Mouse (Mus musculus): ENCODE data around the gene Wwc1. TPM values are rescaled to one million over a fixed set of nuclear protein-coding genes. Genes with fewer than 3 reads are reported as not detected.

Gene Wwc1
- polyA plus RNA-seq, 1 experiment from 2014 or later = 17.4 TPM

DNA sequence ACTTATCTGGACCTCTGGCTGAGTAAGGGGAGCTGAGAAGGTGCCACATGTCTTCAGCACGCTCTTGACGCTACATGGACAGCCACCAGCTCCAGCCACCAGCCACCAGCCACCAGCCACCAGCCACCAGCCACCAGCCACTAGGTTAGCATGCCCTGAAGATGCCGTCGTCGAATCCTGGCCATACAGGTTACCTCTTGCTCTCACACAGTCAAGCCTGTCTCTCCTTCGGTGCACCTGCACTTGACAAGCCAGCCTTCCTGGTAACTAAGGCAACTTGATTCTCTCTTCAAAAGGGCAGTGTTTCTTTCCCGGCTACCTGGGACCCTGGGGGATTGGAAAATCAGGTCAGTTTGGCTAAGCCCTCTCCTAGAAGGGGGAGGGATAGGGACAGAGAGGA, 7.2 kb downstream of the Wwc1 start:
- no peak for TF ChIP-seq CTCF (IDR thresholded peaks at IDR 0.05; ENCODE audit: low read depth)
- peaks cover 4% of the 10 kb centered on the region; the same call in 1 of the 2 replicates for H3K27me3 ChIP-seq (ENCODE audit: insufficient read depth, low read length)
- DNase-seq = peak; percentile 35
- peak overlapping the region; percentile 59 for H3K27ac ChIP-seq (ENCODE audit: low read depth)
- WGBS = 29% methylated on average over 7 of the region's 7 CpGs
- 0 out of 2 replicates have a peak overlapping the region, but pooled peaks have one; percentile 7 for H3K4me2 ChIP-seq
- no peaks in the 10 kb centered on the region for H3K36me3 ChIP-seq (ENCODE audit: insufficient read depth)
- peaks cover 6% of the 10 kb centered on the region; the same call in 1 of the 2 replicates for H3K4me1 ChIP-seq (ENCODE audit: insufficient read depth)
- no peak overlapping the region for H3K4me3 ChIP-seq (ENCODE audit: low read depth, low read length)
- no peaks in the 10 kb centered on the region for H3K9me3 ChIP-seq (ENCODE audit: low read depth, low read length)
- peak; percentile 65; the same call in 1 of the 2 replicates for ATAC-seq (ENCODE audit: insufficient read depth)
- no peak overlapping the region for H3K9ac ChIP-seq

DNA sequence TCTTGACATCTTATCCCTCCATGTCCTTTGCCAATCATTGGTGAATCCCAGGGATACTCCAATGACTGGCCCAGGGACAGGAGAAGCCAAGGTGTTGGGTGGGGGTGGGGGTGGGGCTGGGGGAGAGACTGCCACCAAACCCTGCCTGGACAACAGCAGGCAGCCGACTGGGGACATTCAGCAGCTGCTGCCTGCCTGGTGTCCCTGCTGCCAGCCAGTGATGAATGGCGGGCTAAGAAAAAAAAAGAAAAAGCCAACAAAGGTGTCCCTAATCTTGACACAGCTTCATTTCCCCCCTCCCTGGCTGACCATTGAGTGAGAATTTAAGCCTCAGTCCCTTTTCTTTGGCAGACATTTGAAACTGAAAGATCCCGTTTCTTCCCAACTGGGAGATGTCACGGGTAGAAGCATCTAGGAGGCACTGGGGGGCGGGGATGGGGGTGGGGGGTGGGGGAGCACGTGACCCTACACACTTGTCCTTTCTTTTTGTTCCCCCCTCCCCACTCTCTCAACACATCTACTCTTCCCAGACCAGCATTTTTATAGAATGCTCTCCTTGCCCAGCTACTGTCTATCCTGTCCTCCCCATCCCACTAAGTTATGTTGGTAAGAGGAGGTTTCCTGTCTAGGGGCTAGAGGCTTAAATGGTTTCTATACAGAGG, 7.9 kb downstream of the Wwc1 start:
- H3K36me3 ChIP-seq (ENCODE audit: insufficient read depth) = no peaks in the 10 kb centered on the region
- no peak for TF ChIP-seq CTCF (IDR thresholded peaks at IDR 0.05; ENCODE audit: low read depth)
- H3K9me3 ChIP-seq (ENCODE audit: low read depth, low read length) = no peaks in the 10 kb centered on the region
- no peak overlapping the region for H3K9ac ChIP-seq
- DNase-seq (no peak), ATAC-seq (ENCODE audit: insufficient read depth) (no peak)
- H3K27ac ChIP-seq (ENCODE audit: low read depth) = no peak overlapping the region
- peaks cover 6% of the 10 kb centered on the region; the same call in 1 of the 2 replicates for H3K4me1 ChIP-seq (ENCODE audit: insufficient read depth)
- H3K4me2 ChIP-seq = no peak overlapping the region
- 14% methylated on average over 6 of the region's 6 CpGs for WGBS
- no peak overlapping the region for H3K4me3 ChIP-seq (ENCODE audit: low read depth, low read length)
- no peaks in the 10 kb centered on the region for H3K27me3 ChIP-seq (ENCODE audit: insufficient read depth, low read length)

DNA sequence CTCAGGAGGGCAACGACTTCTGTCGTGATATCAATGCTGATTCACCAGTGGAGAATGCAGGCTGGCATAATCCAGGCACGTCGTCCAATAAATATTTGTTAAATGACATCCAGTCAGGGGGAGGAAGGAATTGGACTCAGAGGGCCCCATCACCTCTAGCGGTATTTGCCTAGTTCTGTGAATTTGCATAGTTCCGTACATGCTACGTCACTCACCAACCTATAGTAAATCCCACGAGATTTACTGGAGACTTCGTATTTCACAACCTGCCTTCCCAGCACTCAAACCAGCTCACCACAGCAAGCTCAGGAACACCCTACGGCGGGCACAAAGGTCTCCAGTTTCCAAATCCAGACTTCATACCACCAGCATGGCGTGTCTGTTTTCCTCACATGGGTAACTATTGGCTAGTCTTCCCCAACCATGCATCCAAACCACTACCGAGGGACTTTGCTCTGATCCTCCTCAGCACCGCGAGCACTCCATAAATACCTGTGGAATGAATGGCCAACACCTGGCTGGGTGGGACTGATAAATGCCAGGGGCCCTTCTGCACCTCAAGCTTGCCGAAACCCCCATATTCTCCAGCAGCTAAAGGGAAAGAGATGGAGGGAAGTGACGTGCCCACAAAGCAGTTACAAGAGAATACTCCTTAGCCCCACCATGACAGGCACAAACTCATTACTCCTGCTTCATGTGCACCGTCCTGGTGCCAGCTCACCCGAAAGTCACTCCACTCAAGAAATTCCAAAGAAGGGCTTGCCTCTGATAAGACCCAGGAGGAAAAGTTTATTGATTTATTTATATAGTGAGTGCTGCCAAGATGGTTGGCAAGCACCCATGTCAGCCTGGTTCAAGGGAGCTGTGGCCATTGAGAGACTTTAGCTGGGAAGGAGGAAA, 9.3 kb downstream of the Wwc1 start:
- Histone ChIP-seq H3K27ac (ENCODE audit: low read depth) (peak overlapping the region; percentile 50), H3K4me3 (ENCODE audit: low read depth, low read length) (no peak overlapping the region), H3K4me2 (no peak overlapping the region), H3K9ac (no peak overlapping the region), H3K36me3 (ENCODE audit: insufficient read depth) (no peaks in the 10 kb centered on the region), H3K4me1 (ENCODE audit: insufficient read depth) (peaks cover 6% of the 10 kb centered on the region; the same call in 1 of the 2 replicates), H3K27me3 (ENCODE audit: insufficient read depth, low read length) (no peaks in the 10 kb centered on the region), H3K9me3 (ENCODE audit: low read depth, low read length) (no peaks in the 10 kb centered on the region)
- ATAC-seq (ENCODE audit: insufficient read depth) = peak; percentile 49; the same call in 1 of the 2 replicates
- WGBS = 72% methylated on average over 19 of the region's 19 CpGs
- no peak for TF ChIP-seq CTCF (IDR thresholded peaks at IDR 0.05; ENCODE audit: low read depth)
- peak; percentile 35 for DNase-seq

DNA sequence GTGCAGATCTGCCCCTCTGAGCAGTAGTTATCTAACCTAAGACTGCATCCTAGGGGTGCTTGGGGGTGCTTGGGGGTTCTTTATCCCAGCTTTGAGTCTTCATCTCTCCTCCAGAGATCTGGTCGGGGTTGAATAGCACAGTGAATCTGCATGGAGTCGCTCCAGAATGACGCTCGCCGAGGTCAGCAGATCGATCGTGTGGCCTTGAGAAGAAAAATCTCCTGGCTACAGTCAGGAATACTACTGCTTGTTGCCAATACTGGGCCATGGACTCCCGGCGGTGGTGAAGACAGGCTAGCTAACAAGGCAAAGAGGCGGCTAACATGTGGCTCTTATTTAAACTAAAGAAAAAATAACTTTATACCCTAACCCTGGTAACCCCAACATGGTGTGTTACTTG, 12.0 kb downstream of the Wwc1 start:
- no peaks in the 10 kb centered on the region for H3K27me3 ChIP-seq (ENCODE audit: insufficient read depth, low read length)
- no peak overlapping the region for H3K4me3 ChIP-seq (ENCODE audit: low read depth, low read length)
- H3K4me1 ChIP-seq (ENCODE audit: insufficient read depth) = peaks cover 6% of the 10 kb centered on the region; the same call in 1 of the 2 replicates
- no peak overlapping the region for H3K9ac ChIP-seq
- ATAC-seq (ENCODE audit: insufficient read depth) (no peak), DNase-seq (no peak)
- TF ChIP-seq CTCF (IDR thresholded peaks at IDR 0.05; ENCODE audit: low read depth) = no peak
- H3K4me2 ChIP-seq = no peak overlapping the region
- no peaks in the 10 kb centered on the region for H3K36me3 ChIP-seq (ENCODE audit: insufficient read depth)
- 92% methylated on average over 10 of the region's 10 CpGs for WGBS
- no peaks in the 10 kb centered on the region for H3K9me3 ChIP-seq (ENCODE audit: low read depth, low read length)
- H3K27ac ChIP-seq (ENCODE audit: low read depth) = no peak overlapping the region

DNA sequence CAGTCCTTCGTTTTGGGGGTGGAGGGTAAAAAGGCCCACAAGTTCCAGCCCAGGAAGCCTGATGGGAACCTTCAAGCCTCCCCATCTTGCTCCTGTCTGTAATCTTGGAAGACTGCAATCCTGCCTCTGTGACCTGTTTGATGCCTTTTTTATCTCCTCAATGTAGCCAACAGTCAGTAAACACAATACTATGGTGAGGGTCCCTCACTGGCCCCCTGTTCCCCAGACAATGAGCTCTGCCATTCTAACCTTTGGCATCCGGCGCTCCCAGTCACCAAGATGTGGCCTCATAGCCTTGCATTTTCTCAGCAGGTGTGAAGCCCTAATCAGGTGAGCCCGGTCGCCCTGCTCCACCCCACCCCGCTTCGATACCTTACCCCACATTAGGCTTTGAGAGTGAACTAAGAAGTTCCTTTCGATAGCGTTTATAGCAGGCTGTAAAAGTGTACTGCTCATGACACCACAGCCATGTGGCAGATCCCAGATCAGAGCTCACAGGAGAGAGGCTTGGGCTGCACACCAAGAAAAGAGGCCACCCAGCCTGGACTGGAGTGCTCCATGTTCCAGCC, 16.3 kb downstream of the Wwc1 start:
- WGBS = 73% methylated on average over 9 of the region's 9 CpGs
- no peaks in the 10 kb centered on the region for H3K36me3 ChIP-seq (ENCODE audit: insufficient read depth)
- TF ChIP-seq CTCF (IDR thresholded peaks at IDR 0.05; ENCODE audit: low read depth) = no peak
- no peaks in the 10 kb centered on the region for H3K27me3 ChIP-seq (ENCODE audit: insufficient read depth, low read length)
- H3K4me3 ChIP-seq (ENCODE audit: low read depth, low read length) = no peak overlapping the region
- H3K9me3 ChIP-seq (ENCODE audit: low read depth, low read length) = no peaks in the 10 kb centered on the region
- no peak overlapping the region for H3K4me2 ChIP-seq
- ATAC-seq (ENCODE audit: insufficient read depth) (no peak), DNase-seq (no peak)
- H3K4me1 ChIP-seq (ENCODE audit: insufficient read depth) = no peaks in the 10 kb centered on the region
- H3K27ac ChIP-seq (ENCODE audit: low read depth) = peak overlapping the region; percentile 38; the same call in 1 of the 2 replicates
- no peak overlapping the region for H3K9ac ChIP-seq

DNA sequence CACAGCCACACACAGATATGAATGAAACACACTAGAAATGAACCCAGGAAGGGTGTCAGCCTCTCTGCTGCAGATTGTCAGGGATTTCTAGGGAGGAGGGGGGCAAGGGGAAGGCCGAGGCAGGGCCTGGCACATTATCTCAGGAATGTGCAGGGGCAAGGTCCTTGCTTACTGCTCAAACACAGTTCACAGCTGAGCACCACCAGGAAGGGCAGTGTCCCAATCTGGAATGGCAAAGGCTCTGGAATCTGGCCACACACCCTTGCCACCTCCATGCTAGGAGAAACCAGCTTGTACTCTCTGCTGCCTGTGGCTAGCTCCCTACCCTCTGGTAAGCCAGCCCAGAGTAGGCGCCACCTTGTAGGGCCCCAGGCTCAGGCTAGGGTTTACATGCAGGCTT, 16.8 kb downstream of the Wwc1 start:
- Histone ChIP-seq H3K4me1 (ENCODE audit: insufficient read depth) (no peaks in the 10 kb centered on the region), H3K9ac (no peak overlapping the region), H3K27ac (ENCODE audit: low read depth) (peak overlapping the region; percentile 38; the same call in 1 of the 2 replicates), H3K4me2 (no peak overlapping the region), H3K9me3 (ENCODE audit: low read depth, low read length) (no peaks in the 10 kb centered on the region), H3K36me3 (ENCODE audit: insufficient read depth) (no peaks in the 10 kb centered on the region), H3K27me3 (ENCODE audit: insufficient read depth, low read length) (no peaks in the 10 kb centered on the region), H3K4me3 (ENCODE audit: low read depth, low read length) (no peak overlapping the region)
- ATAC-seq (ENCODE audit: insufficient read depth) = peak; percentile 52; the same call in 1 of the 2 replicates
- WGBS = 46% methylated on average over 2 of the region's 2 CpGs
- no peak for TF ChIP-seq CTCF (IDR thresholded peaks at IDR 0.05; ENCODE audit: low read depth)
- DNase-seq = no peak

DNA sequence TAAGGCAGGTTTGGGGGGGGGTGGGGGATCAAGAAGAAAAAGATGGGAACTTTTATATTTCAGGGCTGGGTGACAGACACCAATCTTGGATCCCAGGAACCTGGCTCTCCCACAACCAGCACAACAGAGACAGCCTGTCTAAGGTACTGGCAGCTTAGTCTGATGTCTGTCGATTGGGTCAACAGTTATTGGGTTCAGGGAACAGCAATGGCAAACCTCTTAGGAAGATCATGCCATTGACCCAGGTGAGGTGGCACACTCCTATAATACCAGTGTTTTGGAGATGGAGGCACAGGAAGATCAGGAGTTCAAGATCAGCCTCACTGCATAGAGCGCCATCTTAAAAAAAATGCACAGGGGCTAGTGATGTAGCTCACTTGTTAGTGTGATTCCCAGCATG, 17.9 kb downstream of the Wwc1 start:
- DNase-seq (no peak), ATAC-seq (ENCODE audit: insufficient read depth) (no peak)
- H3K4me1 ChIP-seq (ENCODE audit: insufficient read depth) = no peaks in the 10 kb centered on the region
- no peaks in the 10 kb centered on the region for H3K27me3 ChIP-seq (ENCODE audit: insufficient read depth, low read length)
- no peak overlapping the region for H3K27ac ChIP-seq (ENCODE audit: low read depth)
- no peaks in the 10 kb centered on the region for H3K36me3 ChIP-seq (ENCODE audit: insufficient read depth)
- no peak overlapping the region for H3K9ac ChIP-seq
- 87% methylated on average over 2 of the region's 2 CpGs for WGBS
- H3K4me3 ChIP-seq (ENCODE audit: low read depth, low read length) = no peak overlapping the region
- no peaks in the 10 kb centered on the region for H3K9me3 ChIP-seq (ENCODE audit: low read depth, low read length)
- TF ChIP-seq CTCF (IDR thresholded peaks at IDR 0.05; ENCODE audit: low read depth) = no peak
- no peak overlapping the region for H3K4me2 ChIP-seq
